Mouse (Mus musculus) cerebellum, adult 2 months (tissue): Measurements from ENCODE around the gene Mgat3.

Source experiments
- CTCF ChIP-seq: fragments of 200-500 bp; IDR thresholded peaks from 2 replicates; pipeline ENCODE4 v1.5.1; 2011; ENCODE audit warnings: low read depth, mild to moderate bottlenecking, control low read depth, low read length, moderate library complexity, borderline replicate concordance; ENCODE audit not compliant: insufficient read depth
- POLR2A ChIP-seq: fragments of 200-500 bp; IDR thresholded peaks from 2 replicates; pipeline ENCODE4 v1.6.1; 2011; ENCODE audit warnings: low read length, control low read depth, borderline replicate concordance; ENCODE audit not compliant: insufficient read depth

GRCm38 (mm10) chr15:80202111-80202775 lies 28.7 kb downstream of the Mgat3 start:
- TF ChIP-seq CTCF, result no peak
- TF ChIP-seq POLR2A, result no peak
